10 mouse cellular contexts compared by ENCODE assay signal in the genomic region with DNA sequence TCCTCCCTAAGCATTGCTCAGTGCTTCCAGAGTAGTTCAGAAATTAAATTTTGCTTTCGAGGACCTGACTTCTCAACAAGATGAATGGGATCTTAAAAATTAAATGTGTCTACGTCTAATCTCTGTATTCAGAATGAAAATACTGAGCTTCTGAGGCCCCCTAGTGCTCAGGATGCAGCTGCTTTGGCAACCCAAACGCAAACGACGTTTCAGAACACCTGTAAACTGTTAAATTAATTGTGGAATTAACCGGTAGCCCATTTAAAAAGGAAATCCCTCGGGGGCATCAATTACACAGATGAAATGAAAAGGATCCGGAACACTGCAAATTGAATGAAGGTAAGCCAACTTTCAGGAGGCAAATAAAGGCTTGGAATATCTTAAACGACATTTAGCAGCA. TPM values are rescaled to one million over a fixed set of nuclear protein-coding genes. Genes with fewer than 3 reads are reported as not detected.
DNase-seq lines count a peak whose midpoint lies in the region; ATAC-seq and TF ChIP-seq lines count a peak whose summit lies in the region.
"Had no signal": no experiment of that assay in that cellular context is flagged by ENCODE, and none has a peak within 500 bp of the region (broad histone marks: within the 10 kb centered on the region; RNA-seq: fewer than 3 reads in every experiment).

No protein-coding gene starts in this region.

- H3K4me2 ChIP-seq in limb, embryonic 14.5 days (replicated peaks; ENCODE audit: low read depth, low read length, severe bottlenecking): no peak overlapping the region

- TF ChIP-seq POLR2A in limb, embryonic 14.5 days (IDR thresholded peaks at IDR 0.05; ENCODE audit: borderline replicate concordance, extremely low read depth, insufficient read depth, insufficient read length): no peak

- no peak overlapping the region for H3K4me3 ChIP-seq in limb, embryonic 14.5 days (replicated peaks; ENCODE audit: low read length)
- no peak overlapping the region for H3K4me3 ChIP-seq in limb, embryonic 10.5 days

- H3K27me3 ChIP-seq in limb, embryonic 14.5 days (ENCODE audit: control insufficient read depth, insufficient read depth, low read length): no peaks in the 10 kb centered on the region
- no peaks in the 10 kb centered on the region; the same call in 1 of the 2 replicates for H3K27me3 ChIP-seq in limb, embryonic 10.5 days (ENCODE audit: low read depth, poor library complexity, severe bottlenecking)
- no peaks in the 10 kb centered on the region for H3K27me3 ChIP-seq in Patski

- no peaks in the 10 kb centered on the region for H3K36me3 ChIP-seq in limb, embryonic 14.5 days (ENCODE audit: control insufficient read depth, insufficient read depth, low read length)
- no peaks in the 10 kb centered on the region for H3K36me3 ChIP-seq in limb, embryonic 10.5 days

- H3K9ac ChIP-seq in limb, embryonic 14.5 days (ENCODE audit: low read depth, low read length, severe bottlenecking): no peak overlapping the region

- peak; percentile 63 for TF ChIP-seq CTCF in Patski (IDR thresholded peaks at IDR 0.05)

- H3K4me1 ChIP-seq in limb, embryonic 14.5 days (ENCODE audit: control insufficient read depth, insufficient read depth, low read length): no peaks in the 10 kb centered on the region
- peaks cover 17% of the 10 kb centered on the region for H3K4me1 ChIP-seq in limb, embryonic 10.5 days

- POLR2A ChIA-PET in Patski (lab: Charles Lee): interaction anchor here (1.2 kb wide), 1 partner anchor 385 kb away, joined by 4 read pairs; no protein-coding TSS in a partner anchor

- 6% methylated on average over 9 of the region's 9 CpGs for WGBS in limb, embryonic 14.5 days
- 31% methylated on average over 9 of the region's 9 CpGs for WGBS in limb, embryonic 10.5 days

- H3K9me3 ChIP-seq in limb, embryonic 14.5 days (ENCODE audit: control insufficient read depth, low read length): no peaks in the 10 kb centered on the region
- no peaks in the 10 kb centered on the region for H3K9me3 ChIP-seq in limb, embryonic 10.5 days (replicated peaks)

- DNase-seq in frontal cortex, postnatal 14 days (ENCODE audit: low spot score in 2 of 2): no peak
- DNase-seq in limb, embryonic 14.5 days (ENCODE audit: low spot score): peak; percentile 67
- no peak for DNase-seq in limb, embryonic 10.5 days (ENCODE audit: low spot score)
- no peak for DNase-seq in Patski (ENCODE audit: low read depth, low spot score)
- DNase-seq in lung, postnatal 36 days: peak; percentile 10
- no peak for DNase-seq in urinary bladder, postnatal 14 days (ENCODE audit: low spot score)
- DNase-seq: cerebellum, adult 18-20 months had no signal

- in situ Hi-C loops in Patski (cut with MboI; ENCODE audit: low pct_unique_long_range_greater_than_20kb): loop anchor here (5.0 kb wide), 1 partner anchor 387 kb away; no protein-coding TSS in a partner anchor

- H3K27ac ChIP-seq in limb, embryonic 14.5 days (replicated peaks; ENCODE audit: low read depth, low read length): no peak overlapping the region
- H3K27ac ChIP-seq in limb, embryonic 10.5 days: no peak overlapping the region
- H3K27ac ChIP-seq: macrophage had no signal

- peak; percentile 52; the same call in 1 of the 2 replicates for ATAC-seq in frontal cortex, adult (ENCODE audit: low TSS enrichment)
- no peak for ATAC-seq in limb, embryonic 14.5 days (ENCODE audit: low FRiP score, low read depth)
- no peak for ATAC-seq in Patski
- ATAC-seq in granulocyte monocyte progenitor cell, adult 5-6 weeks (replicated peaks; ENCODE audit: poor library complexity, severe bottlenecking): no peak

- CTCF ChIA-PET in Patski (lab: Charles Lee): interaction anchor here (1.0 to 2.8 kb wide), 4 partner anchors 9 to 387 kb away, joined by 3 to 7 read pairs (median 4); no protein-coding TSS in a partner anchor

RNA-seq across cellular contexts. Expression of a gene that starts 42.9 kb away (rescaled TPM):
- 2.0 and 2.3 TPM in 2 replicates for polyA plus RNA-seq in limb, embryonic 14.5 days (2012; rRNA removed)
- polyA plus RNA-seq in limb, embryonic 14.5 days (2014; fragmentation: Nextera tagmentation; extraction: Ambion mirVana): 1.7 and 1.9 TPM in 2 replicates
- 0.25 and 0.41 TPM in 2 replicates for polyA plus RNA-seq in limb, embryonic 10.5 days (2016; fragmentation: Nextera tagmentation; extraction: Ambion mirVana)
- polyA plus RNA-seq in Patski (2021): 30.0 TPM
- total RNA-seq in granulocyte monocyte progenitor cell, adult 5-6 weeks (2014; fragmentation: Nextera tagmentation): 0.09 TPM in 1 of 2 replicates, not detected in the other
- not detected in 2 replicates for total RNA-seq in granulocyte monocyte progenitor cell, adult 5-6 weeks (2017)

Comparison
In these comparisons a context has a peak if more than half of its experiments do, and no peak if none do; other contexts are left out.
1. DNase-seq: peak in limb, embryonic 14.5 days (single experiment) and lung, postnatal 36 days (single experiment); none in frontal cortex, postnatal 14 days (0 of 2), limb, embryonic 10.5 days (single experiment), Patski (single experiment) and urinary bladder, postnatal 14 days (single experiment).